Mouse (Mus musculus): Measurements from ENCODE around the gene Ptprt. TPM values are rescaled to one million over a fixed set of nuclear protein-coding genes. Genes with fewer than 3 reads are reported as not detected.
"Not testable (repeated sequence)": the region's sequence is repeated elsewhere in the genome, so short reads cannot be mapped to it uniquely, and the experiment has no call there.

Gene Ptprt
- polyA plus RNA-seq, 1 experiment from 2014 or later = 1.9 TPM

- no peak overlapping the region for H3K9ac ChIP-seq
- no peak overlapping the region for H3K4me2 ChIP-seq
- no peaks in the 10 kb centered on the region for H3K4me1 ChIP-seq
- H3K9me3 ChIP-seq = no peaks in the 10 kb centered on the region
- H3K27me3 ChIP-seq = no peaks in the 10 kb centered on the region
- H3K27ac ChIP-seq = no peak overlapping the region
- 63% methylated on average over 2 of the region's 2 CpGs for WGBS
- ATAC-seq (ENCODE audit: low FRiP score) = no peak
- H3K36me3 ChIP-seq (replicated peaks) = no peaks in the 10 kb centered on the region
- no peak overlapping the region for H3K4me3 ChIP-seq (replicated peaks)
Measured at GRCm38 (mm10) chr2:161519671-161520070, 1141.3 kb downstream of the Ptprt start.

GRCm38 (mm10) chr2:161516921-161517320, 1144.0 kb downstream of the Ptprt start:
- 51% methylated on average over 5 of the region's 5 CpGs for WGBS
- H3K27me3 ChIP-seq = 0 out of 2 replicates have a peak, but pooled peaks cover 3% of the 10 kb centered on the region
- no peaks in the 10 kb centered on the region for H3K4me1 ChIP-seq
- no peak for ATAC-seq (ENCODE audit: low FRiP score)
- no peak overlapping the region for H3K4me2 ChIP-seq
- H3K4me3 ChIP-seq (replicated peaks) = no peak overlapping the region
- no peaks in the 10 kb centered on the region for H3K36me3 ChIP-seq (replicated peaks)
- no peak overlapping the region for H3K27ac ChIP-seq
- H3K9ac ChIP-seq = no peak overlapping the region
- no peaks in the 10 kb centered on the region for H3K9me3 ChIP-seq

- no peak for ATAC-seq (ENCODE audit: low FRiP score)
- WGBS = 79% methylated on average over 1 of the region's 1 CpGs
- Histone ChIP-seq H3K27me3 (0 out of 2 replicates have a peak, but pooled peaks cover 3% of the 10 kb centered on the region), H3K9me3 (no peaks in the 10 kb centered on the region), H3K4me3 (replicated peaks) (no peak overlapping the region), H3K9ac (no peak overlapping the region), H3K36me3 (replicated peaks) (no peaks in the 10 kb centered on the region), H3K4me1 (peaks cover 10% of the 10 kb centered on the region; the same call in 1 of the 2 replicates), H3K4me2 (no peak overlapping the region), H3K27ac (no peak overlapping the region)
Measured at GRCm38 (mm10) chr2:161513256-161513655, 1147.7 kb downstream of the Ptprt start.

- H3K36me3 ChIP-seq (replicated peaks); H3K9ac ChIP-seq; H3K4me3 ChIP-seq (replicated peaks); H3K27ac ChIP-seq; H3K27me3 ChIP-seq; H3K9me3 ChIP-seq; H3K4me2 ChIP-seq: not testable (repeated sequence)
- peak; percentile 74 for ATAC-seq (ENCODE audit: low FRiP score)
- WGBS = 15% methylated on average over 6 of the region's 15 CpGs
- H3K4me1 ChIP-seq = peaks cover 10% of the 10 kb centered on the region; the same call in 1 of the 2 replicates
Measured at GRCm38 (mm10) chr2:161511880-161512570, 1148.9 kb downstream of the Ptprt start.

- ATAC-seq (ENCODE audit: low FRiP score) = peak; percentile 63; the same call in 1 of the 2 replicates
- Histone ChIP-seq H3K27ac (no peak overlapping the region), H3K36me3 (replicated peaks) (no peaks in the 10 kb centered on the region), H3K9me3 (no peaks in the 10 kb centered on the region), H3K9ac (peak overlapping the region; percentile 41), H3K27me3 (0 out of 2 replicates have a peak, but pooled peaks cover 3% of the 10 kb centered on the region), H3K4me2 (peak overlapping the region; percentile 62), H3K4me1 (peaks cover 10% of the 10 kb centered on the region; the same call in 1 of the 2 replicates), H3K4me3 (replicated peaks) (peak overlapping the region; percentile 43)
- 12% methylated on average over 8 of the region's 8 CpGs for WGBS
Measured at GRCm38 (mm10) chr2:161511101-161511759, 1149.7 kb downstream of the Ptprt start.

GRCm38 (mm10) chr2:161499097-161499899, 1161.6 kb downstream of the Ptprt start:
- Histone ChIP-seq H3K9me3 (no peaks in the 10 kb centered on the region), H3K9ac (no peak overlapping the region), H3K4me3 (replicated peaks) (peak overlapping the region; percentile 30), H3K27me3 (0 out of 2 replicates have a peak, but pooled peaks cover 4% of the 10 kb centered on the region), H3K4me1 (peaks cover 14% of the 10 kb centered on the region), H3K27ac (no peak overlapping the region), H3K4me2 (peak overlapping the region; percentile 58), H3K36me3 (replicated peaks) (no peaks in the 10 kb centered on the region)
- WGBS = 10% methylated on average over 13 of the region's 13 CpGs
- ATAC-seq (ENCODE audit: low FRiP score) = peak; percentile 49; the same call in 1 of the 2 replicates

GRCm38 (mm10) chr2:161498449-161499096, 1162.4 kb downstream of the Ptprt start:
- no peaks in the 10 kb centered on the region for H3K36me3 ChIP-seq (replicated peaks)
- WGBS = 21% methylated on average over 13 of the region's 13 CpGs
- no peak overlapping the region for H3K27ac ChIP-seq
- H3K4me3 ChIP-seq (replicated peaks) = peak overlapping the region; percentile 30
- H3K9ac ChIP-seq = no peak overlapping the region
- H3K4me1 ChIP-seq = peaks cover 14% of the 10 kb centered on the region
- peak overlapping the region; percentile 58 for H3K4me2 ChIP-seq
- 0 out of 2 replicates have a peak, but pooled peaks cover 4% of the 10 kb centered on the region for H3K27me3 ChIP-seq
- peak; percentile 61; the same call in 1 of the 2 replicates for ATAC-seq (ENCODE audit: low FRiP score)
- H3K9me3 ChIP-seq = no peaks in the 10 kb centered on the region

- Histone ChIP-seq H3K27me3 (no peaks in the 10 kb centered on the region), H3K9ac (no peak overlapping the region), H3K4me1 (no peaks in the 10 kb centered on the region), H3K9me3 (no peaks in the 10 kb centered on the region), H3K27ac (no peak overlapping the region), H3K4me3 (replicated peaks) (no peak overlapping the region), H3K4me2 (no peak overlapping the region), H3K36me3 (replicated peaks) (no peaks in the 10 kb centered on the region)
- WGBS = 88% methylated on average over 1 of the region's 1 CpGs
- no peak for ATAC-seq (ENCODE audit: low FRiP score)
Measured at GRCm38 (mm10) chr2:161481741-161482140, 1179.2 kb downstream of the Ptprt start.

- Histone ChIP-seq H3K4me2 (no peak overlapping the region), H3K36me3 (replicated peaks) (no peaks in the 10 kb centered on the region), H3K9ac (no peak overlapping the region), H3K27ac (no peak overlapping the region), H3K9me3 (no peaks in the 10 kb centered on the region), H3K4me1 (no peaks in the 10 kb centered on the region), H3K27me3 (no peaks in the 10 kb centered on the region), H3K4me3 (replicated peaks) (no peak overlapping the region)
- ATAC-seq (ENCODE audit: low FRiP score) = no peak
Measured at GRCm38 (mm10) chr2:161480445-161480844, 1180.5 kb downstream of the Ptprt start.

Measured in forebrain, embryonic 12.5 days (tissue).